Mouse (Mus musculus) heart, adult 2 months (tissue): ENCODE data around the gene Pde4d.

Experiments
- CTCF ChIP-seq: fragments of 200-600 bp; IDR thresholded peaks from 2 replicates; pipeline ENCODE4 v1.8.1; 2022; ENCODE audit warnings: antibody characterized with exemption, mild to moderate bottlenecking, moderate library complexity
- EP300 ChIP-seq: fragments of 200-500 bp; IDR thresholded peaks from 2 replicates; pipeline ENCODE4 v1.6.1; 2011; ENCODE audit warnings: low read depth, low read length, control low read depth; ENCODE audit not compliant: insufficient read depth

- no peak for TF ChIP-seq CTCF
- TF ChIP-seq EP300 = no peak
These were observed 407.2 kb downstream of the Pde4d start for GRCm38 (mm10) chr13:108856776-108857435.
